In genomic region chr3:145525266-145525665, GRCm38 (mm10) we compare ENCODE assay signal across 13 mouse cellular contexts.
"Had no signal": no experiment of that assay in that cellular context is flagged by ENCODE, and none has a peak within 500 bp of the region (broad histone marks: within the 10 kb centered on the region; RNA-seq: fewer than 3 reads in every experiment).

No protein-coding gene starts in this region.

- H3K4me1 ChIP-seq: kidney, embryonic 15.5 days; liver, embryonic 13.5 days; midbrain, embryonic 10.5 days; neural tube, embryonic 12.5 days had no signal

- H3K4me3 ChIP-seq: kidney, embryonic 15.5 days; left cerebral cortex, adult 2 months; liver, embryonic 13.5 days; midbrain, embryonic 10.5 days; myocyte; neural tube, embryonic 12.5 days had no signal

- H3K4me2 ChIP-seq: kidney, embryonic 15.5 days; liver, embryonic 13.5 days; neural tube, embryonic 12.5 days had no signal

- H3K36me3 ChIP-seq: kidney, embryonic 15.5 days; liver, embryonic 13.5 days; midbrain, embryonic 10.5 days; neural tube, embryonic 12.5 days had no signal

- ATAC-seq: liver, postnatal 0 days had no signal

- H3K27me3 ChIP-seq: kidney, embryonic 15.5 days; liver, embryonic 13.5 days; neural tube, embryonic 12.5 days had no signal

- DNase-seq: kidney, postnatal 14 days; liver; liver, embryonic 13.5 days; liver, postnatal 0 days; lung, postnatal 36 days; midbrain, embryonic 14.5 days; retina, postnatal 1 day; thymus, postnatal 4 days had no signal

- H3K9ac ChIP-seq: kidney, embryonic 15.5 days; liver, embryonic 13.5 days; liver, postnatal 0 days; neural tube, embryonic 12.5 days had no signal

- H3K27ac ChIP-seq: kidney, embryonic 15.5 days; left cerebral cortex, adult 2 months; liver, embryonic 13.5 days; midbrain, embryonic 10.5 days; neural tube, embryonic 12.5 days had no signal

- H3K9me3 ChIP-seq: kidney, embryonic 15.5 days; liver, embryonic 13.5 days; midbrain, embryonic 10.5 days; neural tube, embryonic 12.5 days had no signal
